Mouse (Mus musculus) liver (tissue): ENCODE results near the gene C3.
A peak's percentile ranks its signal among the peaks of the same experiment; 100 is the strongest.

ENCODE experiments used
- DNase-seq: peaks from one replicate; pipeline ENCODE4 v3.0.0-alpha.2; 2020; ENCODE audit warnings: mixed read lengths

The C3 gene

GRCm38 (mm10) chr17:57249186-57250181 lies 21.5 kb upstream of the C3 start, which contains the start of gene Trip10:
TSS of gene Trip10 (plus strand) at chr17:57249455.
- DNase-seq = peak; percentile 98

- no peak for DNase-seq
These were observed 20.8 kb upstream of the C3 start for GRCm38 (mm10) chr17:57248771-57249170.

GRCm38 (mm10) chr17:57248201-57248699 lies 20.3 kb upstream of the C3 start, which contains the start of gene Gpr108:
TSS of gene Gpr108 (minus strand) at chr17:57248446.
- peak; percentile 89 for DNase-seq

DNA sequence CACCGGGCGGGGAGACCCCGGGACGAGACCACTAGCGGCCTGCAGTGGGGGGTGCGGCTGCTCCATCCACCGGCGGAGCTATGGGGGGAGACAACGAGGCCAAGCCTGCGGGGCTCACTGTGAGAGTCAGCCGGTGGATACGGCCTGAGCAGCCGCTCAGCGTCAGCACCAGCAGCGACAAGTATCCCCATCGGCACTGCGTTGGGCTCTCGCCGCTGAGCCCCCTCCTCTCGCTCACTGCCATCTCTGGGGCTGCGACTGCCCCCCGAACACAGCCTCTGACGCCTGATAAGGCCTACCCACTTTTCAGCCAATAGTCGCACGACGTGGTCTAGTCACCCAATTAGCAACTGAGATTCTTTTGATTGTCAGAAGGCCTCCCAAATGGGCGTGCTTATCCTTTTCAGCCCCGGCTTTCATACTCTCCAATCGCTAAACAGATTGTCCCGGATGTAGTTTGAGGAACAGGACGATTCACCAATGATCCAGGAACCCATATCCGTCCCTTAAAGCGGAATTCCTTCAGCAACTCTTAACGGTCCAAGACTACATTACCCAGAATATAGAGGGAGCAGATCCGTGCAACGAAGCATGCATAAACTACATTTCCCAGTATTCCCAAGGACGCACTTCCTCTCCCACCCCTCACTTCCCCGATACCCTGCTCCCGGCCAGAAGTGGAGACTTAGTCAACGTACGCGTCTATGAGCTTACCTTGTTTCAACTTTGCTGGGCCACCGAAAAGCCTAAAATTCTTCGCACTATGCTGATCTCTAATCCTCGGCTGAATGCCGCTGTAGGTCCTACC lies 19.7 kb upstream of the C3 start:
- peak; percentile 90 for DNase-seq

DNA sequence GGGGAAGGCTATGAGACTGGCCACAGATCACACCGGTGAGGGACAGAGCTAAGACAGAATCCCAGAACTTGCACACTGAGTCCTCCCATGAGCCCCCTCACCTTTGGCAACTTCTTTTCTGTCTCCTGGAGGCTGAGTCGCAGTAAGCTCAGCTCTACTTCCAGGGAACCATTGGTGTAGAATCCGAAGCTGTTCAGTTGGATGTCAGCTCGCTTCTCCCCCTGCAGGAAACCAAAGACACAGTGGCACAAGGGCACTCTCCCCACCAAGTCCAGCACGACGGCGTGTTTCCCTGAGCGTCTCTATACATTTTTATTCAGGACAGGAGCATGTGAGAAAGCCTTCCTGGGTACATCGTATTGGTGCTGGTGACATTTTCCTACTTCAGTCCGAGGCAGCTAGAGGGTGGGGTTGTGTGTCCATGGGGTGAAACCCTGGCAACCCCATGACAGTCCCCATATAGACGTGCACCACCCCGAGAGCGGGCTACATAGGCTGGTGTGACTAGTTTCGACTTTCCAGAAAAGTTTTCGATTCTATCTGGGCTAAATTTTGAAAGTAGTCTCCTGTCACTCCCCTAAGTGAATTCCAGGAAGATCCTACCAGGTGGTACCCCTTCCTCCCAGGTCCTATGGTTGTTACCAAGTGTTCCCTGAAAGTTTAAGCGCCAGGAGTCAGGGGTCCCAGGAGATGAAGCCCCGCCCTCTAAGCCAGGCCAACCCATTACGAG lies 18.9 kb upstream of the C3 start:
- DNase-seq = peak; percentile 26

DNA sequence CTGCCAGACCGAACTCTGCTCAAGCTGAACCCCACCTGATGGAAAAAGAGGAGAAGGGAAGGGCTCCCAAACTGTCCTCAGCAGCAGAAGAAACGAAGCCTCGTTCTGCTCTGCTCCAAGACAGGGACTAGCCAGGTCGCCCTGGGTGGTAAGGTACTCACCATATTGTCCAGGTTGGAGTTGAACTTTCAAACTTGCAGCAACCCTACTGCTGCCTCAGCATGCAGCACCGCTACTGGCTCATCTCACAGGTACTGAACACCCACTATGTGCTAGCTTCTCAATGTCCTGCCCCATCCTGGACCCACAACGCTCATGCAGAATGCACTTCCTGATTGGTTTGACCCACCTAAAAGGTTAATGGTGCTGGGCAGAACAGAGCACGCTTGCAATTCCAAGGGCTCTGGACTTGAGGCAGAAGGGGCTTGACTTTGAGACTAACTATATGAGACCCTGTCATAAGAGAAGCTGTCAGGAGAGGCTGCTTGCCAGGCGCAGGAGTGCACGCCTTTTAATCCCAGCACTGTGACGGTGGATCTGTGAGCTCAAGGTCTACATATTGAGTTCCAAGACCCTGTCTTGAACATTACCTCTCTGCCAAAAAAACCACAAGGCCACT lies 17.5 kb upstream of the C3 start:
- no peak for DNase-seq

GRCm38 (mm10) chr17:57243650-57244370 lies 15.9 kb upstream of the C3 start:
- DNase-seq = no peak

DNA sequence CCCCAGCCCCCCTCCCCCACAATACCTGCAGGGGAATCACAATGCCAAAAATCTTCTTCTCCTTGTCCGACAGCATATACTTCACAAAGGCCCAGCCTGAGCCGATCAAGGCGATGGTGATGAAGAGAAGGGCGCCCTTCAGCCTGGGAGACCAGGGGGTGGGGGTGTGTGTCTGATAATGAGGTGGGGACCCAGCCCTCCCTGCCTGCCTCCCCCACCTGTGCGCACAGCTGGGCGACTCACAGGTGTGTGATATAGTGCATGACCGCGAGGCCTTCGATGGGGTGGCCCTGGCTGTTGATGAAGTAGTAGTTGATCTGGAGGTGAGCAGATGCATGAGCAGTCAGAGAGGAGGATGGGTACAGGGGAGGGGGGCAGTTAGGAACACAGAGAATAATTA lies 9.2 kb upstream of the C3 start:
- DNase-seq = no peak

DNA sequence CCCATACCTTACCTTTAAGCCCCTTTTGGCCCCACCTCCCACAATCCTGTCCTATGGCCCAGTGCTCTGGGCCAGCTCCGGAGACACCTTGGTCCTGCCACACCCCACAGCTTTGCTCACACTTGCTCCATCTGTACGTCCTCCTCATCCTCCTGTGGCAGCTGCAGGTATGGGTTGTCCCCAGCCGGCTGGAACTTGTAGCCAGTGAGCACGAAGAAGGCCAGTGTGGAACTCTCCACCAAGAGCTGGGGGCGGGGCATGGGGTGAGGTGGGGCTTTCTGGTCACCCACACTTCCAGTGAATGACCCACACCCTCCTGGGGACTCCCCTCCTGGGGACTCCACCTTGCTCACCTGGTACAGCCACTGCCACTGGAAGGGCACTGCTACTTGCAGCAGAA lies 7.9 kb upstream of the C3 start:
- no peak for DNase-seq

- no peak for DNase-seq
These were observed 6.5 kb upstream of the C3 start for GRCm38 (mm10) chr17:57234254-57234928.

DNA sequence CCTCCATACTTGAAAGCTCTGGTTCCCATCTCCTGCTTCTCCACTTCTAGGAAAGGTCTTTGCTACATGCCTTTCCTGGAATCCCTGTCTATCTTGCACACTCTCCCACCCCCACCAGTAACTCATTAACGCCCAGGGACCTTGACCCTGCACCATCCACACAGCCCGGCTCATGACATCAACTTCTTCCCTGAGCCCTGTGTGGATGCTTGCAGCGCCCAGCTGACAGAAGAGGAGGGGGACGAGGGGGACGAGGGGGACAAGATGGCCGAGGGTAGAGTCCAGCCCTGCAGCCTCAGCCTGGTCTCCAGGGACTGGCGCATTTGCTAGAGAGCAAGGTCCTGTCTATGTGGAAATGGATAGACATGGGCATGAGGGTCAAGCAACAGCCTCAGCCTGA lies 5.1 kb upstream of the C3 start:
- DNase-seq = peak; percentile 58

DNA sequence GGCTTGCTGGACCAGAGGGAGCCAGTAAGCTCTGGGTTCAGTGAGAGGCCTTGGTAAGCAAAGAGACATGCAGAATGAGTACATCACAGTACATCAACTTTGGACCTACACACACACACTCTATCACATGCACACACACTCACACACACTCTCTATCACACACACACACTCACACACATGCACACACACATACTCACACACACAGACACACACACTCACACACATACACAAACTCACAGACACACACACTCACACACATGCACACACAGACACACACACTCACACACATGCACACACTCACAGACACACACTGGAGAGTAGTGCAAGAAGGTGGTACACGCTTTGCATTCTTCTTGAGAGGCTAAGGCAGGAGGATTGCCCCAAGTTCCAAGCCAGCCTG lies 4.3 kb upstream of the C3 start:
- no peak for DNase-seq

GRCm38 (mm10) chr17:57231321-57231771 lies 3.4 kb upstream of the C3 start:
- no peak for DNase-seq

DNA sequence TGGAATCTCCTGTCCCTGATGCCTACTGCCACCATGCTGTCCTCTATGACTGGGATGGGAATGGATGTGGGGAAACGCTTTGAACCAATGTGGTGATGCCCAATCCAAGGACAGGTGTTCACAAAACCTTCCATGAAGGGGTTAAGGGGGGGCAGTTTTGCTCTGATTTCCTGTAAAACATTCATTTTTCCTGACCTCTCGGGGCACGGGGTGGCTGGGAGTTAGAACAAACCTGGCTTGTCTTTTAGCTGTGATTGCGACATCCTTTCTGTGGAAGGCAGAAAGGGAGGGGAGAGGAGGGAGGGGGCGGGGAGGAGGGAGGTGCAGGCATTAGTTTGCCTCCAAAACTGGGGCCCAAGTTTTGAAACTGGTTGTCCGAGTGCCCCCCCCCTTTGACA lies 2.8 kb upstream of the C3 start:
- peak; percentile 52 for DNase-seq

DNA sequence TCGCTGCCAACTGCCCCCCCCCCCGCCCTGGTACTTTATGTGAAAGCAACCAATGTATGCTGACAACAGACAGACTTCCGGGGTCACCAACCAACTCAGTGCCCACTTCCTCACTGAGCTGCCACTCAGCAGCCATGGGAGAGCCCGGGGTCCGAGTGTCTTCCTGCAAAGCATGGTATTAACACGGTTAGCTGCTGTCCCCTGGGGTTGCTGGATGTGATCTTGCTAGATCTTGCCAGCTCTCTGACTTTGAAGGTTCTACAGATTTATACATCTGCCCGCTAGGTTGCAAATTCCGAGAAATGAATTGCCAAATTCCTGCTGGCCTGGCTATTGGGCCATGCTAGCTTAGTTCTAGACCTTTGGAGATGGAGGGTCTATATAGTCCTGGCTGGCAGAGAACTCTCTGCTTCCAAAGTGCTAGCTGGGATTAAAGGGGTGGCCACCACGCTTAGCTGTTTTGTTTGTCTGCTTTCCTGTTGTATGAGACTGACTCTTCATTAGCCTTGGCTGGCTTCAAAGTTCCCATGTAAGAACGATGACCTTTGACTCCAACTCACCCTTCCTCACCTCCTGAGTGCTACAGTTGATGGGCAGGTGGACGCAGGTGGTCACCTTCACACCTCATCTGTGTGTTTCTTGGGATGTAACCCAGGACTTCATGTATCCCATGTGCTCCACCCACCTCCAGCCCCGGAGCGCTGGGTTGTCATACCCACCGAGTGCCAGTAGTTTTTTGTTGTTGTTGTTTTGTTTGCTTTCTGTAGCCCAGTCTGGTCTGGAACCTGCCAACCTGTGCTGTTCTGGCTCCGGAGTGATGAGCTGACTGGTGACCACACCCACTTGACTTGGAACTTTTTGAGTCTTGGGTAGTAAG lies 2.2 kb upstream of the C3 start:
- no peak for DNase-seq

- DNase-seq = no peak
These were observed 937 bp upstream of the C3 start for GRCm38 (mm10) chr17:57228873-57229272.

DNA sequence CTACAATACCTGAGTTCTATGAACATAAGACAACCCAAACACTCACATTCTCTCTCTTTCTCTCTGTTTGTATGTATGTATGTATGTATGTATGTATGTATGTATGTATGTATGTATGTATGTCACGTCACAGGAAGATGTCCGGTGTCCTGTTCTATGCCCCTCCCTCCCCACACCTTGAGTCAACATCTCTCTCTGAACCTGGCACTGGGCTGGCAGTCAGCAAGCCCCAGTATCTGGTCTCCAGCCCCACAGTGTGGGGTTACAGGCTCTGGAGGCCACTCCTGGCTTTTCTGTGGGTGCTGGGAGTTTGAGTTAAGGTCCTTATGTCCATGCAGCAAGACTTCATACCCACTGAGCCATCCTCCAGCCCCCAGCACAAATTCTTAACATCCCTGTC lies 468 bp downstream of the C3 start:
- DNase-seq = no peak

GRCm38 (mm10) chr17:57223313-57223712 lies 4.6 kb downstream of the C3 start:
- no peak for DNase-seq

GRCm38 (mm10) chr17:57221911-57222310 lies 6.0 kb downstream of the C3 start:
- no peak for DNase-seq

- peak; percentile 8 for DNase-seq
These were observed 8.1 kb downstream of the C3 start for GRCm38 (mm10) chr17:57219884-57220207.
